Mouse (Mus musculus) bone marrow macrophage, adult 2 months (primary cell): Measurements from ENCODE around the gene Rxfp2.
A peak's percentile ranks its signal among the peaks of the same experiment; 100 is the strongest.

Experiments
- CTCF ChIP-seq: IDR thresholded peaks from 2 replicates; pipeline ENCODE4 v1.5.1; 2012; ENCODE audit warnings: low read depth, mild to moderate bottlenecking, low read length, moderate library complexity
- POLR2A ChIP-seq: IDR thresholded peaks from 2 replicates; pipeline ENCODE4 v1.6.1; 2012; ENCODE audit warnings: mild to moderate bottlenecking, low read depth, low read length, borderline replicate concordance

GRCm38 (mm10) chr5:150116906-150117216 lies 98.4 kb downstream of the Rxfp2 start:
- TF ChIP-seq CTCF (peak; percentile 50), POLR2A (no peak)
